Mouse (Mus musculus): ENCODE measurements around the gene Dock9. TPM values are rescaled to one million over a fixed set of nuclear protein-coding genes. Genes with fewer than 3 reads are reported as not detected.

Dock9 gene
- total and polyA plus RNA-seq, 3 experiments, result 3.4 to 21.7 (median 9.3) TPM

GRCm38 (mm10) chr14:121654416-121654967 is 143.1 kb downstream of the Dock9 start:
- H3K4me1 ChIP-seq (ENCODE audit: insufficient read depth, low read depth, low read length), result no peaks in the 10 kb centered on the region
- ATAC-seq (ENCODE audit: extremely low read depth, insufficient number of reproducible peaks, low FRiP score, poor library complexity, severe bottlenecking), result no peak

GRCm38 (mm10) chr14:121653717-121654116 is 143.9 kb downstream of the Dock9 start:
- Histone ChIP-seq H3K36me3 (replicated peaks) (peaks cover 26% of the 10 kb centered on the region), H3K4me1 (ENCODE audit: insufficient read depth, low read depth, low read length) (no peaks in the 10 kb centered on the region), H3K4me3 (ENCODE audit: low read depth, low read length) (no peak overlapping the region), H3K9me3 (replicated peaks) (no peaks in the 10 kb centered on the region), H3K27me3 (ENCODE audit: insufficient read depth, low read length) (no peaks in the 10 kb centered on the region)
- ATAC-seq (ENCODE audit: extremely low read depth, insufficient number of reproducible peaks, low FRiP score, poor library complexity, severe bottlenecking) (no peak), DNase-seq (ENCODE audit: low spot score) (no peak)
- TF ChIP-seq GATA1 (IDR thresholded peaks at IDR 0.05; ENCODE audit: borderline replicate concordance, low read length) (no peak), GATA2 (IDR thresholded peaks at IDR 0.05; ENCODE audit: borderline replicate concordance, low read depth, low read length) (no peak), TAL1 (conservative IDR thresholded peaks at IDR 0.05; ENCODE audit: low read depth, low read length) (no peak)

More at GRCm38 (mm10) chr14:121654416-121654967, 143.1 kb downstream of the Dock9 start:
- peaks cover 26% of the 10 kb centered on the region for H3K36me3 ChIP-seq (replicated peaks)
- H3K27me3 ChIP-seq (ENCODE audit: insufficient read depth, low read length), result no peaks in the 10 kb centered on the region
- no peak overlapping the region for H3K4me3 ChIP-seq (ENCODE audit: low read depth, low read length)
- TF ChIP-seq GATA2 (IDR thresholded peaks at IDR 0.05; ENCODE audit: borderline replicate concordance, low read depth, low read length) (no peak), TAL1 (conservative IDR thresholded peaks at IDR 0.05; ENCODE audit: low read depth, low read length) (no peak), POLR2AphosphoS5 (IDR thresholded peaks at IDR 0.05; ENCODE audit: insufficient replicate concordance, low read depth, low read length) (no peak), CTCF (IDR thresholded peaks at IDR 0.05; ENCODE audit: low read depth, low read length) (no peak), GATA1 (IDR thresholded peaks at IDR 0.05; ENCODE audit: borderline replicate concordance, low read length) (no peak)
- DNase-seq (ENCODE audit: low spot score), result no peak
- no peaks in the 10 kb centered on the region for H3K9me3 ChIP-seq (replicated peaks)

- Histone ChIP-seq H3K4me3 (ENCODE audit: low read depth, low read length) (no peak overlapping the region), H3K36me3 (replicated peaks) (peaks cover 24% of the 10 kb centered on the region), H3K9me3 (replicated peaks) (no peaks in the 10 kb centered on the region), H3K27me3 (ENCODE audit: insufficient read depth, low read length) (no peaks in the 10 kb centered on the region), H3K4me1 (ENCODE audit: insufficient read depth, low read depth, low read length) (no peaks in the 10 kb centered on the region)
- ATAC-seq (ENCODE audit: extremely low read depth, insufficient number of reproducible peaks, low FRiP score, poor library complexity, severe bottlenecking) (no peak), DNase-seq (ENCODE audit: low spot score) (no peak)
- TF ChIP-seq GATA1 (IDR thresholded peaks at IDR 0.05; ENCODE audit: borderline replicate concordance, low read length) (no peak), TAL1 (conservative IDR thresholded peaks at IDR 0.05; ENCODE audit: low read depth, low read length) (no peak), POLR2AphosphoS5 (IDR thresholded peaks at IDR 0.05; ENCODE audit: insufficient replicate concordance, low read depth, low read length) (no peak), CTCF (IDR thresholded peaks at IDR 0.05; ENCODE audit: low read depth, low read length) (no peak)
Observed at GRCm38 (mm10) chr14:121653241-121653640, 144.4 kb downstream of the Dock9 start.

- H3K27me3 ChIP-seq (ENCODE audit: insufficient read depth, low read length), result no peaks in the 10 kb centered on the region
- ATAC-seq (ENCODE audit: extremely low read depth, insufficient number of reproducible peaks, low FRiP score, poor library complexity, severe bottlenecking), result no peak
Observed at GRCm38 (mm10) chr14:121648581-121649060, 149.0 kb downstream of the Dock9 start.

GRCm38 (mm10) chr14:121647693-121648092 is 149.9 kb downstream of the Dock9 start:
- ATAC-seq (ENCODE audit: extremely low read depth, insufficient number of reproducible peaks, low FRiP score, poor library complexity, severe bottlenecking), result no peak
- H3K4me3 ChIP-seq (ENCODE audit: low read depth, low read length), result no peak overlapping the region

More at GRCm38 (mm10) chr14:121648581-121649060, 149.0 kb downstream of the Dock9 start:
- Histone ChIP-seq H3K4me3 (ENCODE audit: low read depth, low read length) (no peak overlapping the region), H3K9me3 (replicated peaks) (no peaks in the 10 kb centered on the region), H3K4me1 (ENCODE audit: insufficient read depth, low read depth, low read length) (no peaks in the 10 kb centered on the region), H3K36me3 (replicated peaks) (peaks cover 13% of the 10 kb centered on the region)
- no peak for TF ChIP-seq TAL1 (conservative IDR thresholded peaks at IDR 0.05; ENCODE audit: low read depth, low read length)
- no peak for DNase-seq (ENCODE audit: low spot score)

GRCm38 (mm10) chr14:121646617-121647016 is 151.0 kb downstream of the Dock9 start:
- Histone ChIP-seq H3K4me3 (ENCODE audit: low read depth, low read length) (no peak overlapping the region), H3K4me1 (ENCODE audit: insufficient read depth, low read depth, low read length) (no peaks in the 10 kb centered on the region), H3K27me3 (ENCODE audit: insufficient read depth, low read length) (no peaks in the 10 kb centered on the region), H3K9me3 (replicated peaks) (no peaks in the 10 kb centered on the region), H3K36me3 (replicated peaks) (peaks cover 6% of the 10 kb centered on the region)
- TF ChIP-seq POLR2AphosphoS5 (IDR thresholded peaks at IDR 0.05; ENCODE audit: insufficient replicate concordance, low read depth, low read length), result no peak
- no peak for TF ChIP-seq GATA2 (IDR thresholded peaks at IDR 0.05; ENCODE audit: borderline replicate concordance, low read depth, low read length)
- TF ChIP-seq CTCF (IDR thresholded peaks at IDR 0.05; ENCODE audit: low read depth, low read length), result no peak
- TF ChIP-seq GATA1 (IDR thresholded peaks at IDR 0.05; ENCODE audit: borderline replicate concordance, low read length), result no peak
- no peak for TF ChIP-seq TAL1 (conservative IDR thresholded peaks at IDR 0.05; ENCODE audit: low read depth, low read length)
- ATAC-seq (ENCODE audit: extremely low read depth, insufficient number of reproducible peaks, low FRiP score, poor library complexity, severe bottlenecking) (no peak), DNase-seq (ENCODE audit: low spot score) (no peak)

More at GRCm38 (mm10) chr14:121647693-121648092, 149.9 kb downstream of the Dock9 start:
- H3K4me1 ChIP-seq (ENCODE audit: insufficient read depth, low read depth, low read length), result no peaks in the 10 kb centered on the region
- H3K27me3 ChIP-seq (ENCODE audit: insufficient read depth, low read length), result no peaks in the 10 kb centered on the region
- no peak for DNase-seq (ENCODE audit: low spot score)
- H3K36me3 ChIP-seq (replicated peaks), result peaks cover 10% of the 10 kb centered on the region
- TF ChIP-seq CTCF (IDR thresholded peaks at IDR 0.05; ENCODE audit: low read depth, low read length) (no peak), POLR2AphosphoS5 (IDR thresholded peaks at IDR 0.05; ENCODE audit: insufficient replicate concordance, low read depth, low read length) (no peak), GATA1 (IDR thresholded peaks at IDR 0.05; ENCODE audit: borderline replicate concordance, low read length) (no peak), GATA2 (IDR thresholded peaks at IDR 0.05; ENCODE audit: borderline replicate concordance, low read depth, low read length) (no peak), TAL1 (conservative IDR thresholded peaks at IDR 0.05; ENCODE audit: low read depth, low read length) (no peak)
- H3K9me3 ChIP-seq (replicated peaks), result no peaks in the 10 kb centered on the region

Measured in G1E (cell line).